Mouse (Mus musculus): ENCODE measurements around the gene Tmprss6. TPM values are rescaled to one million over a fixed set of nuclear protein-coding genes. Genes with fewer than 3 reads are reported as not detected.

Tmprss6 gene
- polyA plus RNA-seq, 1 experiment, result not detected

DNA sequence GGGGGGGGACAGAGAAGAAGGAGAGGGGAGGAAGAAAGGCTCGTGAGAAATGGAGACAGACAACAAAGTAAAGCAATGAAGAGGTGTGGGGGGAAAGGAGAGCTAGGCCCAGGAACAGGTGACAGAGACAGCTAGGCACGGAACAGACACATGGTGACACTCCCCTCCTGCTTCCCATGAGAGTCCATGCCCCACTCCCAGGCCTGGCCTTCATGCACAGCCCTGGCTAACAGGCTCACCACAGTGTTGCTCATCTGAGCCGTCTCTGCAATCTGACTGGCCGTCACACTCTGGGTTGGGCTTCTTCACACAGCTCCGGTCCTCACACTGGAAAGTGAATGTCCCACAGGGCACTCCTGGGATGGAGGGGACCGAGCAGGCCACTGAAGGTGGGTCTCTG is 24.6 kb downstream of the Tmprss6 start:
- 74% methylated on average over 6 of the region's 6 CpGs for WGBS
- Histone ChIP-seq H3K4me1 (ENCODE audit: control insufficient read depth, insufficient read depth, low read length) (peaks cover 39% of the 10 kb centered on the region), H3K27ac (ENCODE audit: insufficient read depth, low read depth, low read length) (no peak overlapping the region), H3K4me3 (ENCODE audit: insufficient read depth, low read depth, low read length) (no peak overlapping the region)
- no peak for TF ChIP-seq POLR2A (IDR thresholded peaks at IDR 0.05; ENCODE audit: insufficient read depth, low read depth, low read length)
- TF ChIP-seq CTCF (IDR thresholded peaks at IDR 0.05; ENCODE audit: insufficient read depth, low read depth, low read length), result no peak

DNA sequence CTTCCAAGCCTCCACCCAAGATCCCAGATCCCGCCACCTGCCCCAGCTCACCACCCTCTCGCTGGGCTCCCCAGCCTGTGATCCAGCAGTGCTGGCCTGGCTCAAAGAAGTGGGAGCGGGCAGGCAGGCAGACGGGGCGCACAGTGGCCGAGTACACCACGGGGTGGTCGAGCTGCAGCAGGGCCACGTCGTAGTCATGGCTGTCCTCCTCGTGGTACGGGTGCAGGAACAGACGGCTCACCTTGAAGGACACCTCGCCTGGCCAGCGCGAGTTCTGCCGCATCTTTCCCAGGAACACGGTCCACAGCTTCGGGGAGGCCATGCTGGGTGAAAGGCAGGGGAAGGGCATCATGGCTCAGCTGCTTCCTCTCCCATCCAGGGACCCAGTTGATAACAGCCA is 26.2 kb downstream of the Tmprss6 start:
- H3K27ac ChIP-seq (ENCODE audit: insufficient read depth, low read depth, low read length), result no peak overlapping the region
- H3K4me3 ChIP-seq (ENCODE audit: insufficient read depth, low read depth, low read length), result no peak overlapping the region
- 93% methylated on average over 19 of the region's 19 CpGs for WGBS
- TF ChIP-seq CTCF (IDR thresholded peaks at IDR 0.05; ENCODE audit: insufficient read depth, low read depth, low read length), result no peak
- TF ChIP-seq POLR2A (IDR thresholded peaks at IDR 0.05; ENCODE audit: insufficient read depth, low read depth, low read length), result no peak
- peaks cover 50% of the 10 kb centered on the region for H3K4me1 ChIP-seq (ENCODE audit: control insufficient read depth, insufficient read depth, low read length)

DNA sequence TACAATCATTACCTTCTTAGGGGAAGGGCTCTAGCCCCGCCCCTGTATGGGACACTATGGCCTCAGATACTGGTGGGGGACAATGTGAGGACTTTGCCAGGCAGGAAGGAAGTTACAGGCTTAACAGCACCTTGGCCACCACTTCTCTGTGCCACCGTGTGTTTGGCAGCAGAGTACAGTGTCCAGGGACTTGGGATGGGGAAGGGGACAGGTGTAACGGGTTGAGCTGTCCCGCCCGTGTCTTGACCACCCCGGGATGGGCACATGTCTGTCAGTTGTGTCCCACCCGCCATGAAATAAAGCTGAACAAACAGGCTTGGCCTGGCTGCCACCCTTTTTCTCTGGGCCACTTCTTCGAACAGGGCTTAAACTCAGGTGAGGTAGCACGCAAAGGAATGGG is 29.5 kb downstream of the Tmprss6 start:
- WGBS, result 75% methylated on average over 9 of the region's 9 CpGs
- no peak overlapping the region for H3K4me3 ChIP-seq (ENCODE audit: insufficient read depth, low read depth, low read length)
- H3K4me1 ChIP-seq (ENCODE audit: control insufficient read depth, insufficient read depth, low read length), result peaks cover 71% of the 10 kb centered on the region
- H3K27ac ChIP-seq (ENCODE audit: insufficient read depth, low read depth, low read length), result no peak overlapping the region
- TF ChIP-seq POLR2A (IDR thresholded peaks at IDR 0.05; ENCODE audit: insufficient read depth, low read depth, low read length), result no peak
- TF ChIP-seq CTCF (IDR thresholded peaks at IDR 0.05; ENCODE audit: insufficient read depth, low read depth, low read length), result no peak

DNA sequence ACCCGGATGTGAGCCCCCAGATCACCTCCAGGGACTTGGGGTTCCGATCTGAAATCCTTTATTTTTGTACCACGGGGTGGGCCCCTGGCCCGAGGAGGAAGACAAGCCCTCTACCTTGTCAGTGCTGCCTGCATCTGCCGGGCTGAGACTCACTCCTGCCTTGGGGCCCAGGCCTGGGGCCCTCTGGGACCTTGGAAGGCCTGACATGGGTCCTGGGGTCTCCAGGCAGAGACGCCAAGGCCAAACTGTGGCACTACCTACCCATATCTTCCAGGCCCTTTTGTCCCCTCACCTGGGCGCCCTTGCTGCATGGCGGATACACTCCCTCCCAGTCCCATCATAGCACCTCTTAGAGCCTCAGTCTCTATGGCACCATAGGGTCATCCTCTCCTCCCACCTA is 29.9 kb downstream of the Tmprss6 start:
- TF ChIP-seq POLR2A (IDR thresholded peaks at IDR 0.05; ENCODE audit: insufficient read depth, low read depth, low read length), result no peak
- no peak for TF ChIP-seq CTCF (IDR thresholded peaks at IDR 0.05; ENCODE audit: insufficient read depth, low read depth, low read length)
- H3K4me1 ChIP-seq (ENCODE audit: control insufficient read depth, insufficient read depth, low read length), result peaks cover 69% of the 10 kb centered on the region
- WGBS, result 63% methylated on average over 8 of the region's 8 CpGs

DNA sequence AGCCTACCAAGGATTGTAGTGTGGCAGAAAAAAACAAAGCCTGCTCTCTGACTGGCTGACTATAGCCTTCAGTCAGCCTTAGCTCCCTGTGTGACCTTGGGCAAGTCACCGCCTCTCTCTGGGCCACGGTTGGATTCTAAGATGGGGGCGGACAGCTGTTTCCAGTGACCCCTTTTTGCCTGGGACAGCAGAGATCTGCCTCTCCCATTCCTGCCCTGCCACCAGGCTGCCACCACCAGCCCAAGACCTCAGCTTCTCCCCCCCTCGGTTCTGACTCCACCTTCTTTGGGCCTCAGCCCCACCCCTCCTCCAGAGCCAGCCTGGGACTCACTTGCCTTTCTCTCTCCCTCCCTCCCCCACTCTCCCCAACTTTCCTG is 30.4 kb downstream of the Tmprss6 start:
- peaks cover 69% of the 10 kb centered on the region for H3K4me1 ChIP-seq (ENCODE audit: control insufficient read depth, insufficient read depth, low read length)
- H3K27ac ChIP-seq (ENCODE audit: insufficient read depth, low read depth, low read length), result peak overlapping the region; percentile 13; the same call in 1 of the 2 replicates
- no peak overlapping the region for H3K4me3 ChIP-seq (ENCODE audit: insufficient read depth, low read depth, low read length)
- 42% methylated on average over 4 of the region's 4 CpGs for WGBS
- TF ChIP-seq POLR2A (IDR thresholded peaks at IDR 0.05; ENCODE audit: insufficient read depth, low read depth, low read length) (no peak), CTCF (IDR thresholded peaks at IDR 0.05; ENCODE audit: insufficient read depth, low read depth, low read length) (no peak)

More for the DNA sequence above, 29.9 kb downstream of the Tmprss6 start:
- Histone ChIP-seq H3K4me3 (ENCODE audit: insufficient read depth, low read depth, low read length) (no peak overlapping the region), H3K27ac (ENCODE audit: insufficient read depth, low read depth, low read length) (no peak overlapping the region)

- Histone ChIP-seq H3K4me3 (ENCODE audit: insufficient read depth, low read depth, low read length) (peak overlapping the region; percentile 0; the same call in 1 of the 2 replicates), H3K27ac (ENCODE audit: insufficient read depth, low read depth, low read length) (peak overlapping the region; percentile 93), H3K4me1 (ENCODE audit: control insufficient read depth, insufficient read depth, low read length) (peaks cover 69% of the 10 kb centered on the region)
- TF ChIP-seq POLR2A (IDR thresholded peaks at IDR 0.05; ENCODE audit: insufficient read depth, low read depth, low read length) (0 out of 2 replicates have a peak, but pooled peaks have one; percentile 5), CTCF (IDR thresholded peaks at IDR 0.05; ENCODE audit: insufficient read depth, low read depth, low read length) (no peak)
- 19% methylated on average over 23 of the region's 23 CpGs for WGBS
These were observed 31.0 kb downstream of the Tmprss6 start for GRCm38 (mm10) chr15:78437237-78438017.

DNA sequence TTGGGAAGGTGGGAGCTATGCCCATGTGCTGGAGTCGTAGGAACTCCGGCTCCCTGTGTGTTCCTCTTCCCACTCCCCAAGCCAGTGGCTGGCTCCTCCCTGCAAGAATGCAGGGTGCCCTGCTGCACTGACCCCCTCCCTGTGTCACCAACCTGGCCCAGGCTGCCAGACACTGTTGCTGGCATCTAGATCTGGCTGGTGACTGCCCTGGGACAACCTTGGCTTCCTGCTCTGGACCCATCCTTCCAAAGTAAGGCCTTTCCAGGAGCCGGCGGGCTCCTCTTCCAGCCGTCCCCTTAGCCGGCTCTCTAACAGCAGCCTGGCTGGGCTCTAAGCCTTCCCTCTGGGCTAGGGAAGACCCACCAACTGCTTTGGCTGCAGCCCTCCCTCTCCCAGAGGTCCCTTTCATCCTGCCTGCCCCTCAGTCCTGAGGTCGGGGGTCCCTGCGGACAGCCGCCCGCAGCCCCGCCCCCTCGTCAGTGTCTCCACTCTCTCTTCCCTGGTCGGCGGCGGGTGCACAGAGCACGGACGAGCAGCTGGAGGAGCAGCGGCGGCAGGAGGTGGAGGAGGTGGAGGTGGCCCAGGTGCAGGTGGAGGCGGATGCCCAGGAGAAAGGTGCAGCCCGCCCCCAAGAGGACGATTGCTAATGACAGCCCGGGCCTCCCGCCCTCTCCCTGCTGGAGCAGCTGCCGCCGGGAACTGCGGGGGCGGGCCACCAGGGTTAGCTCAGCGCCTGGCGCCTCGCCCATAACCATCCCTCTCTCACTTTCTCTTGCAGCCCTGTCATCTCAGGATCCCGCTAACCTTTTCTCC is 31.8 kb downstream of the Tmprss6 start:
- peak overlapping the region; percentile 23 for H3K4me3 ChIP-seq (ENCODE audit: insufficient read depth, low read depth, low read length)
- TF ChIP-seq CTCF (IDR thresholded peaks at IDR 0.05; ENCODE audit: insufficient read depth, low read depth, low read length) (no peak), POLR2A (IDR thresholded peaks at IDR 0.05; ENCODE audit: insufficient read depth, low read depth, low read length) (0 out of 2 replicates have a peak, but pooled peaks have one; percentile 17)
- 9% methylated on average over 31 of the region's 32 CpGs for WGBS
- peak overlapping the region; percentile 93 for H3K27ac ChIP-seq (ENCODE audit: insufficient read depth, low read depth, low read length)
- H3K4me1 ChIP-seq (ENCODE audit: control insufficient read depth, insufficient read depth, low read length), result peaks cover 70% of the 10 kb centered on the region

- Histone ChIP-seq H3K4me3 (ENCODE audit: insufficient read depth, low read depth, low read length) (no peak overlapping the region), H3K4me1 (ENCODE audit: control insufficient read depth, insufficient read depth, low read length) (peaks cover 66% of the 10 kb centered on the region), H3K27ac (ENCODE audit: insufficient read depth, low read depth, low read length) (peak overlapping the region; percentile 7; the same call in 1 of the 2 replicates)
- TF ChIP-seq POLR2A (IDR thresholded peaks at IDR 0.05; ENCODE audit: insufficient read depth, low read depth, low read length), result no peak
- no peak for TF ChIP-seq CTCF (IDR thresholded peaks at IDR 0.05; ENCODE audit: insufficient read depth, low read depth, low read length)
- WGBS, result 86% methylated on average over 11 of the region's 11 CpGs
These were observed 32.8 kb downstream of the Tmprss6 start for GRCm38 (mm10) chr15:78435681-78436080.

Measured in olfactory bulb, adult 2 months (tissue).